Mouse (Mus musculus) liver, embryonic 14.5 days (tissue): ENCODE results near the gene Iqgap2.

Experiments used
- CTCF ChIP-seq: IDR thresholded peaks from 2 replicates; pipeline ENCODE4 v1.5.1; 2016; ENCODE audit warnings: antibody characterized with exemption, low read depth, control low read depth
- EP300 ChIP-seq: IDR thresholded peaks from 2 replicates; pipeline ENCODE4 v1.6.1; 2016; ENCODE audit warnings: antibody characterized with exemption, low read depth

GRCm38 (mm10) chr13:95813643-95814042 lies 78.1 kb downstream of the Iqgap2 start:
- TF ChIP-seq CTCF, result no peak
- no peak for TF ChIP-seq EP300
